Mouse (Mus musculus) lung, postnatal 4 days (tissue): ENCODE data around the gene Fzd2.
A peak's percentile ranks its signal among the peaks of the same experiment; 100 is the strongest.

Experiments
- DNase-seq, 2 experiments: peaks; one replicate each; pipeline ENCODE4 v3.0.0; 2021

The Fzd2 gene

GRCm38 (mm10) chr11:102604010-102604584, at the start of gene Fzd2:
Fzd2 (plus strand) TSS chr11:102604396.
- peak; percentile 86 to 93 for DNase-seq

- DNase-seq, result no peak
Measured at GRCm38 (mm10) chr11:102555400-102556030, 48.7 kb upstream of the Fzd2 start.

GRCm38 (mm10) chr11:102556031-102556715, 48.0 kb upstream of the Fzd2 start, which contains the start of gene Gpatch8:
Gpatch8 (minus strand) TSS chr11:102556392.
- peak; percentile 95 to 98 for DNase-seq

DNA sequence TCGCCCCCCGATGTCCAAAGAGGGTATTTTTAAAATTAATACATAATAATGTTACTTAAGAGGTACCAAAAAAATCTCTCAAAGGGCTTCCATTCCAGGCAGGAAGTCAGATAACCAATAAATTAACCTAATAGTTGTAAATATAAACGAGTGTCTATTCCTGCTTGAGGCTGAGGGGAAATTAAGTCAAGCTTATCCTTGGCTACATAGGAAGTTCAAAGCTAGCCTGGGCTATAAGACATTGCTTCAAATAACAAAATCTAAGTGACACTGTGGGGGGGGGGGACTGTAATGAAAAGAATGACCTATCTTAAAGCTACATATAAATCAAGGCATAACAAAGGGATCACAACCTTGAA, 47.5 kb upstream of the Fzd2 start:
- DNase-seq, result no peak

DNA sequence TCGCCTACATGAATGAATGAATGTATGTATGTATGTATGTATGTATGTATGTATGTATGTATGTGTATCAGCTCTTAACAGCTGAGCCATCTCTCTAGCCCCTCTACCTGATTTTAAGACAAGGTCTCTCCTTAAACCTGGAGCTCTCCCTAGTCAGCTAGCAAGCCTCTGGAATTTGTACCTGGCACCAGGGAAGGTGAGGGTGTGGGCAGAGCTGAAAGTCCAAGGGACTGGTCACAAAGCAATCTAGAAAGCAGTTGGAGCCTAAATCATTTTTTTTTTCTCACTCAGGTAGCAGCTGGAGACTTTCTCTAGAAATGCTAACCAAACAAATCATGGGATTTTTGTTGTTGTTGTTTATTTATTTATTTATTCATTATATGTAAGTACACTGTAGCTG, 46.8 kb upstream of the Fzd2 start:
- no peak for DNase-seq

DNA sequence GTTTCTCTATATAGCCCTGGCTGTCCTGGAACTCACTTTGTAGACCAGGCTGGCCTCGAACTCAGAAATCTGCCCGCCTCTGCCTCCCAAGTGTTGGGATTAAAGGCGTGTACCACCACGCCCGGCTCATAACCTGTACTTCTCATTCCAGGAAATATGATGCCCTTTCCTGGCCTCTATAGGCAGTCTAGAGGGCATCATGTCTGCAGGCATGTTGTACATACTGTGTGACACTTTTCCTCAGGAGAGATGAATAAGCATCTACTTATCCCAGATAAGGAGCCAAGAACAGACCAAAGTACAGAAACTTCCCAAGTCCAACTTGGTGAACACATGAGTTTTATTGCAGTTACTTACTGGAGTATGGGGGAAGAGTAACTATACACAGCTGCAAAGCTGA, 45.5 kb upstream of the Fzd2 start:
- DNase-seq, result no peak

GRCm38 (mm10) chr11:102564952-102565671, 39.1 kb upstream of the Fzd2 start:
- DNase-seq, result peak in 1 of 2 experiments; percentile 28

- no peak for DNase-seq
Measured at GRCm38 (mm10) chr11:102565741-102566140, 38.5 kb upstream of the Fzd2 start.

GRCm38 (mm10) chr11:102566290-102566689, 37.9 kb upstream of the Fzd2 start:
- no peak for DNase-seq

- no peak for DNase-seq
Measured at GRCm38 (mm10) chr11:102567157-102567556, 37.0 kb upstream of the Fzd2 start.

- DNase-seq, result no peak
Measured at GRCm38 (mm10) chr11:102567723-102568122, 36.5 kb upstream of the Fzd2 start.

- no peak for DNase-seq
Measured at GRCm38 (mm10) chr11:102568191-102568590, 36.0 kb upstream of the Fzd2 start.

GRCm38 (mm10) chr11:102568756-102569377, 35.3 kb upstream of the Fzd2 start:
- DNase-seq, result no peak

DNA sequence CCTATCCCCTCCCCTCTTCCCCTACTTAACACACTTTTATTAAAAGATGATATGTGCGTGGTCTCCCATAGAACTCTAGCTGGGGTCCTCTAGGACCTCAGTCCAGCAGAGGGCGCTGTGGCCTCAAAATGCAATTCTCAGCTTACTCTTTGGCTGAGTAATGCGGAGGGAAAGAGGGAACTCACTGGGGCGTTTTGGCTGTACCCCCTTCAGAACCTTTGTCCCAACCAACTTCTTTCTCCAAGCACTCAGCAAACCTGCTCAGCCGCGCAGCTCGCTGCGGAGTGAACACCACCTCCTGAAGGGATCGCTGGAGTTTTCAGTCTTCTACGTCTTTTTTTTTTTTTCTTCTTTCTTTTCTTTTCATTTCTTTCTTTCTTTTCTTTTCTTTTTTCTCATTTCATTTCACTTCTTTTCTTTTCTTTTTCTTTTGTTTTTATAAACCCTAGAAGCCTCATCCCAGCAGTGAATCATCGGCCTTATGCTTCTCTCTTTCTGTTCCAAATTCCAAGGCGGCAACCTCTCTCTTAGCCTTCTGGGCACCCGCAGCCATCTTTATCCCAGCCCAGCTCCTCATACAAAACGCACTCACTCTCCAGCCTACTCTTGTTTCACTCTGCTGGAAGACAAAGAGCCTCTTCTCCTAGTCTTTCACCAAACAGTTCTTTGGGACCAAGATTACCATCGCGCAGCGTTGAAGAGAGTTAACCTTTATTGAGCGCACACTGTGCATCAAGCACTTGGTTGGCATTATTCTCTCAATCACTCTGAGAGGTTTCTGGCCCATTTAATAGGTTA, 31.1 kb upstream of the Fzd2 start:
- DNase-seq, result peak; percentile 77 to 89

- no peak for DNase-seq
Measured at GRCm38 (mm10) chr11:102575034-102575433, 29.2 kb upstream of the Fzd2 start.

DNA sequence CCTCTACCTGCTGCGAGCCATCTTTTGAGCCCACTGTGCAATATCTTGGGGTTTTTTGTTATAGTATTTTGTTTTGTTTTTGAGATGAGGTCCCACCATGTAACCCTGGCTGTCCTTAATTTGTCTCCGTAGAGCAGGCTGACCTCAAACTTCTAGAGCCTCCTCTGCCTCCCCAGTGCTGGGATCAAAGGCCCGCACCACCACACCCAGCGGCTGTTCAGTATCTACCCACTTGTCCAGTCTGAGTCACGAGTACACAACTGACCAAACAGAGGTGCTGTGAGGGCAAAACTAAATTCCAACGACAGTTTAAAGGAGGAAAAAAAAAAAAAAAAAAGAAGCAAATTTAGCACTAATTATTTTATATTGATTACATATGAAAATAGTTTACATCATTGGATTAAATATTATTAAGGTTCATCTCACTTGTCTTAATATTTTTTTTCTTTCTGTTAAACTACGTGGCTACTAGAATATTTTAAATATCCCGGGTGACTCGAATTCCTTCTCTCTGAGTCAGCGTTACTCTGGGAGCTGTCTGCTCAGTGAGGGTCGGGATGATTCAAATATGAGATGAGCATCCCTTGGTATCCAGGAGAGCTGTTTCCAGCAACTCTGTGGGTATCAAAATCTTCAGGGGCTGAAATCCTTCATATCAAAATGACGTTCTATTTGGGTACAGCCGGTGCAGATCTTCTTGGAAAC, 28.0 kb upstream of the Fzd2 start:
- DNase-seq, result no peak

GRCm38 (mm10) chr11:102578341-102579118, 25.7 kb upstream of the Fzd2 start:
- peak; percentile 89 to 92 for DNase-seq

- peak; percentile 48 to 54 for DNase-seq
Measured at GRCm38 (mm10) chr11:102579165-102580033, 24.8 kb upstream of the Fzd2 start, which contains the start of gene Gm11627. Gm11627 (minus strand) TSS chr11:102579461.

DNA sequence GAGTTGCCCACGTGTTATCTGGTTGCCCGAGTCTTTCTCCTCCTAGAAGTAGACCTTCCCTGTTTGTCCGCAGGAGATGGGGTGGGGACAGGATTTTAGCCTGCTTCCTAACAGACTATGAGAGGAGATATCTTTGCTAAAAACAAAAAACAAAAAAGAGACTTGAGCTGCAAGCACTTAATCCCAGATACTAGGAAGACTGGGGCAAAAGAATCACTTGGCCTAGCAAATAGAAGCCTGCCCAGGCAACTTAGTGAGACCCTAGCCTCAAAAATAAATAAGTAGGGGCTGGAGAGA, 24.2 kb upstream of the Fzd2 start:
- no peak for DNase-seq
